In genomic region chr9:33790617-33791016, GRCm38 (mm10) we compare ENCODE assay signal across 9 mouse cellular contexts.
DNase-seq lines count a peak whose midpoint lies in the region; ATAC-seq and TF ChIP-seq lines count a peak whose summit lies in the region.
"Had no signal": no experiment of that assay in that cellular context is flagged by ENCODE, and none has a peak within 500 bp of the region (broad histone marks: within the 10 kb centered on the region; RNA-seq: fewer than 3 reads in every experiment).

No protein-coding gene starts in this region.

- 0 out of 2 replicates have a peak, but pooled peaks have one; percentile 32 for ATAC-seq in hindbrain, postnatal 0 days

- no peak overlapping the region for H3K4me2 ChIP-seq in hindbrain, postnatal 0 days (ENCODE audit: low read depth, low read length)

- TF ChIP-seq POLR2A in cerebellum, adult 2 months (IDR thresholded peaks at IDR 0.05; ENCODE audit: borderline replicate concordance, insufficient read depth, low read length), result no peak

- intact Hi-C loops in left cerebral cortex, postnatal 10 days (cut with DNase I), result no loop called here
- intact Hi-C loops in heart, postnatal 10 days (cut with DNase I), result no loop called here

- H3K27ac ChIP-seq in cerebellum, adult 2 months (ENCODE audit: insufficient read depth, low read length), result no peak overlapping the region
- H3K27ac ChIP-seq in hindbrain, postnatal 0 days, result no peak overlapping the region

- no peaks in the 10 kb centered on the region for H3K9me3 ChIP-seq in hindbrain, postnatal 0 days (ENCODE audit: low read length)

- no peaks in the 10 kb centered on the region for H3K27me3 ChIP-seq in cerebellum, adult 2 months (ENCODE audit: control insufficient read depth, insufficient read depth, low read length)
- H3K27me3 ChIP-seq in hindbrain, postnatal 0 days (ENCODE audit: insufficient read depth, low read length), result no peaks in the 10 kb centered on the region

- H3K4me3 ChIP-seq in cerebellum, adult 2 months (replicated peaks; ENCODE audit: insufficient read depth, low read depth, low read length), result no peak overlapping the region
- H3K4me3 ChIP-seq in hindbrain, postnatal 0 days (ENCODE audit: low read length), result no peak overlapping the region

- no peak for TF ChIP-seq CTCF in cerebellum, adult 2 months (IDR thresholded peaks at IDR 0.05; ENCODE audit: borderline replicate concordance, insufficient read depth, low read depth, low read length)
- TF ChIP-seq CTCF in hindbrain, postnatal 0 days (IDR thresholded peaks at IDR 0.05; ENCODE audit: low read depth), result no peak

- H3K9ac ChIP-seq in hindbrain, postnatal 0 days (replicated peaks; ENCODE audit: low read length), result no peak overlapping the region

- 9% methylated on average over 4 of the region's 4 CpGs for WGBS in cerebellum, adult 2 months
- 41% methylated on average over 4 of the region's 4 CpGs for WGBS in hindbrain, postnatal 0 days

- no peaks in the 10 kb centered on the region for H3K4me1 ChIP-seq in cerebellum, adult 2 months (ENCODE audit: control insufficient read depth, insufficient read depth, low read length)
- no peaks in the 10 kb centered on the region for H3K4me1 ChIP-seq in hindbrain, postnatal 0 days (ENCODE audit: insufficient read depth, low read length)

- no peaks in the 10 kb centered on the region for H3K36me3 ChIP-seq in hindbrain, postnatal 0 days (ENCODE audit: insufficient read depth, low read length)

- DNase-seq in brain, embryonic 18.5 days (ENCODE audit: low read depth, low spot score), result peak; percentile 20
- DNase-seq in cerebellum, adult 2 months, result peak; percentile 39 to 72
- peak; percentile 47 for DNase-seq in hindbrain, postnatal 0 days (ENCODE audit: low spot score)
- peak; percentile 15 to 18 for DNase-seq in left cerebral cortex, postnatal 10 days (ENCODE audit: extremely low spot score in 1 of 2, low spot score in 2 of 2)
- DNase-seq in lung, postnatal 36 days, result no peak
- DNase-seq in heart, postnatal 10 days, result no peak
- DNase-seq in kidney, postnatal 4 days, result no peak
- DNase-seq in urinary bladder, postnatal 36 days (ENCODE audit: low spot score in 2 of 2), result no peak
- DNase-seq: kidney, postnatal 25 days had no signal

Comparison
In these comparisons a context has a peak if more than half of its experiments do, and no peak if none do; other contexts are left out.
1. DNase-seq: peak in brain, embryonic 18.5 days (single experiment), cerebellum, adult 2 months (2 of 2), hindbrain, postnatal 0 days (single experiment) and left cerebral cortex, postnatal 10 days (2 of 2); none in lung, postnatal 36 days (single experiment), heart, postnatal 10 days (0 of 2), kidney, postnatal 4 days (0 of 2) and urinary bladder, postnatal 36 days (0 of 2).